ENCODE assay signal across 14 mouse cellular contexts in the genomic region with DNA sequence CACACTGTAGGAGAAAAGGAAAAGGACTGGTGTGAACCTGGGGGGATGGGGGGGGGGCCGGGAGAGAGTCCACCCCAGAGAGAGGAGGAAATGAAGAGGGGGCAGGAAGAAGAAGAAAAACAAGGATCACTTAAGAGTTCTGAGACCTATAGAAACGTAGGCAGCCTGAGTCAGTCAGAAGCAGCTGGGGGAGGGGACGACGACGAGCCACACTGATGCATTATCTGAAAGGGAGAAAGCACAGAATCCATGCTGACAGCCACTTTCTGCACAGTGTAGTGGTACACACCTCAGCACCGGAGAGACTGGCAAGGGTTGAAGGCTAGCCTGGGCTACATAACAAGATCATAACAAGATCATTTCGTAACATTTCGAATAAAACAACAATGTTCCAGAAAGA. TPM values are rescaled to one million over a fixed set of nuclear protein-coding genes. Genes with fewer than 3 reads are reported as not detected.
DNase-seq lines count a peak whose midpoint lies in the region; ATAC-seq and TF ChIP-seq lines count a peak whose summit lies in the region.
"Had no signal": no experiment of that assay in that cellular context is flagged by ENCODE, and none has a peak within 500 bp of the region (broad histone marks: within the 10 kb centered on the region; RNA-seq: fewer than 3 reads in every experiment).

No protein-coding gene starts in this region.

- ATAC-seq in embryonic facial prominence, embryonic 13.5 days (ENCODE audit: insufficient number of reproducible peaks, insufficient read depth, low FRiP score, low TSS enrichment, low read depth): no peak
- no peak for ATAC-seq in kidney, embryonic 15.5 days (replicated peaks; ENCODE audit: low FRiP score)
- 0 out of 2 replicates have a peak, but pooled peaks have one; percentile 30 for ATAC-seq in heart, postnatal 0 days (ENCODE audit: insufficient read depth, low read depth)
- ATAC-seq in liver, embryonic 16.5 days (ENCODE audit: low read depth): no peak
- ATAC-seq in forebrain, embryonic 12.5 days (ENCODE audit: low FRiP score): no peak
- ATAC-seq: forebrain, embryonic 15.5 days; Patski had no signal

- H3K4me3 ChIP-seq in embryonic facial prominence, embryonic 13.5 days: no peak overlapping the region
- H3K4me3 ChIP-seq in embryonic facial prominence, embryonic 10.5 days: no peak overlapping the region
- H3K4me3 ChIP-seq in kidney, embryonic 15.5 days (replicated peaks): no peak overlapping the region
- peak overlapping the region; percentile 18; the same call in 1 of the 2 replicates for H3K4me3 ChIP-seq in heart, postnatal 0 days (ENCODE audit: low read depth, low read length)
- peak overlapping the region; percentile 22; the same call in 1 of the 2 replicates for H3K4me3 ChIP-seq in liver, embryonic 16.5 days (ENCODE audit: low read depth, low read length)
- no peak overlapping the region for H3K4me3 ChIP-seq in forebrain, embryonic 12.5 days (replicated peaks)
- H3K4me3 ChIP-seq: forebrain, embryonic 15.5 days; hindbrain, embryonic 15.5 days had no signal

- TF ChIP-seq EP300 in heart, postnatal 0 days (IDR thresholded peaks at IDR 0.05; ENCODE audit: low read depth): no peak

- no peak overlapping the region for H3K9ac ChIP-seq in embryonic facial prominence, embryonic 13.5 days
- H3K9ac ChIP-seq in kidney, embryonic 15.5 days: no peak overlapping the region
- H3K9ac ChIP-seq in heart, postnatal 0 days (replicated peaks; ENCODE audit: low read depth, low read length): peak overlapping the region; percentile 30; the same call in 1 of the 2 replicates
- H3K9ac ChIP-seq in liver, embryonic 16.5 days (ENCODE audit: low read depth, low read length): peak overlapping the region; percentile 37; the same call in 1 of the 2 replicates
- H3K9ac ChIP-seq in forebrain, embryonic 12.5 days: no peak overlapping the region
- H3K9ac ChIP-seq: forebrain, embryonic 15.5 days; hindbrain, embryonic 15.5 days had no signal

- no peak overlapping the region; the same call in 1 of the 2 replicates for H3K4me2 ChIP-seq in embryonic facial prominence, embryonic 13.5 days
- H3K4me2 ChIP-seq in kidney, embryonic 15.5 days: 0 out of 2 replicates have a peak overlapping the region, but pooled peaks have one; percentile 9
- peak overlapping the region; percentile 48 for H3K4me2 ChIP-seq in heart, postnatal 0 days (ENCODE audit: low read depth, low read length)
- peak overlapping the region; percentile 47 for H3K4me2 ChIP-seq in liver, embryonic 16.5 days (ENCODE audit: low read depth, low read length)
- H3K4me2 ChIP-seq in forebrain, embryonic 12.5 days: no peak overlapping the region
- H3K4me2 ChIP-seq: forebrain, embryonic 15.5 days; hindbrain, embryonic 15.5 days had no signal

- 67% methylated on average over 8 of the region's 8 CpGs for WGBS in embryonic facial prominence, embryonic 13.5 days
- 67% methylated on average over 8 of the region's 8 CpGs for whole genome bisulfite sequencing in embryonic facial prominence, embryonic 10.5 days
- 62% methylated on average over 8 of the region's 8 CpGs for WGBS in kidney, embryonic 15.5 days
- WGBS in heart, postnatal 0 days: 28% methylated on average over 8 of the region's 8 CpGs
- WGBS in liver, embryonic 16.5 days (ENCODE audit: insufficient replicate concordance): 25% methylated on average over 8 of the region's 8 CpGs
- WGBS in forebrain, embryonic 12.5 days: 74% methylated on average over 8 of the region's 8 CpGs

- H3K36me3 ChIP-seq in embryonic facial prominence, embryonic 13.5 days: no peaks in the 10 kb centered on the region
- H3K36me3 ChIP-seq in embryonic facial prominence, embryonic 10.5 days (replicated peaks): no peaks in the 10 kb centered on the region
- 0 out of 2 replicates have a peak, but pooled peaks cover 11% of the 10 kb centered on the region for H3K36me3 ChIP-seq in kidney, embryonic 15.5 days
- H3K36me3 ChIP-seq in heart, postnatal 0 days (replicated peaks; ENCODE audit: control insufficient read depth, insufficient read depth, low read length): no peaks in the 10 kb centered on the region
- no peaks in the 10 kb centered on the region for H3K36me3 ChIP-seq in liver, embryonic 16.5 days (ENCODE audit: control insufficient read depth, insufficient read depth)
- no peaks in the 10 kb centered on the region for H3K36me3 ChIP-seq in forebrain, embryonic 12.5 days (replicated peaks)
- H3K36me3 ChIP-seq: forebrain, embryonic 15.5 days; hindbrain, embryonic 15.5 days had no signal

- DNase-seq in embryonic facial prominence, embryonic 10.5 days (ENCODE audit: low spot score): no peak
- no peak for DNase-seq in kidney, adult 18-20 months
- DNase-seq in heart, postnatal 0 days (ENCODE audit: low spot score): no peak
- DNase-seq in adrenal gland, adult 2 months: no peak
- DNase-seq: cerebellum, postnatal 10 days; gastrocnemius, postnatal 14 days; kidney, postnatal 4 days had no signal

- TF ChIP-seq CTCF in heart, postnatal 0 days (IDR thresholded peaks at IDR 0.05; ENCODE audit: low read depth): no peak

- no peaks in the 10 kb centered on the region for H3K9me3 ChIP-seq in embryonic facial prominence, embryonic 13.5 days
- no peaks in the 10 kb centered on the region for H3K9me3 ChIP-seq in embryonic facial prominence, embryonic 10.5 days
- no peaks in the 10 kb centered on the region for H3K9me3 ChIP-seq in kidney, embryonic 15.5 days (replicated peaks)
- H3K9me3 ChIP-seq in heart, postnatal 0 days (replicated peaks; ENCODE audit: control insufficient read depth, low read length): no peaks in the 10 kb centered on the region
- no peaks in the 10 kb centered on the region for H3K9me3 ChIP-seq in liver, embryonic 16.5 days (replicated peaks; ENCODE audit: control insufficient read depth, low read length)
- no peaks in the 10 kb centered on the region for H3K9me3 ChIP-seq in forebrain, embryonic 12.5 days
- H3K9me3 ChIP-seq: forebrain, embryonic 15.5 days; hindbrain, embryonic 15.5 days had no signal

- no peaks in the 10 kb centered on the region for H3K4me1 ChIP-seq in embryonic facial prominence, embryonic 13.5 days
- peaks cover 11% of the 10 kb centered on the region for H3K4me1 ChIP-seq in embryonic facial prominence, embryonic 10.5 days
- H3K4me1 ChIP-seq in kidney, embryonic 15.5 days: no peaks in the 10 kb centered on the region
- no peaks in the 10 kb centered on the region for H3K4me1 ChIP-seq in heart, postnatal 0 days (ENCODE audit: control insufficient read depth, insufficient read depth)
- peaks cover 7% of the 10 kb centered on the region for H3K4me1 ChIP-seq in liver, embryonic 16.5 days (ENCODE audit: control insufficient read depth, low read depth, low read length)
- no peaks in the 10 kb centered on the region for H3K4me1 ChIP-seq in forebrain, embryonic 12.5 days
- H3K4me1 ChIP-seq: forebrain, embryonic 15.5 days; hindbrain, embryonic 15.5 days had no signal

- no peaks in the 10 kb centered on the region for H3K27me3 ChIP-seq in embryonic facial prominence, embryonic 13.5 days
- no peaks in the 10 kb centered on the region for H3K27me3 ChIP-seq in embryonic facial prominence, embryonic 10.5 days (replicated peaks; ENCODE audit: low read depth, poor library complexity, severe bottlenecking)
- no peaks in the 10 kb centered on the region for H3K27me3 ChIP-seq in kidney, embryonic 15.5 days
- no peaks in the 10 kb centered on the region for H3K27me3 ChIP-seq in heart, postnatal 0 days (ENCODE audit: control insufficient read depth, insufficient read depth, low read length)
- no peaks in the 10 kb centered on the region for H3K27me3 ChIP-seq in liver, embryonic 16.5 days (ENCODE audit: control insufficient read depth, insufficient read depth, low read depth, low read length)
- no peaks in the 10 kb centered on the region for H3K27me3 ChIP-seq in forebrain, embryonic 12.5 days
- H3K27me3 ChIP-seq: forebrain, embryonic 15.5 days; hindbrain, embryonic 15.5 days; Patski had no signal

- 0 out of 2 replicates have a peak overlapping the region, but pooled peaks have one; percentile 4 for H3K27ac ChIP-seq in embryonic facial prominence, embryonic 13.5 days
- H3K27ac ChIP-seq in embryonic facial prominence, embryonic 10.5 days (replicated peaks): no peak overlapping the region
- no peak overlapping the region for H3K27ac ChIP-seq in kidney, embryonic 15.5 days
- peak overlapping the region; percentile 68 for H3K27ac ChIP-seq in heart, postnatal 0 days (ENCODE audit: low read depth)
- H3K27ac ChIP-seq in liver, embryonic 16.5 days (ENCODE audit: low read length): 0 out of 2 replicates have a peak overlapping the region, but pooled peaks have one; percentile 0
- H3K27ac ChIP-seq in forebrain, embryonic 12.5 days: no peak overlapping the region
- H3K27ac ChIP-seq: forebrain, embryonic 15.5 days; hindbrain, embryonic 15.5 days had no signal

RNA-seq across cellular contexts. Expression of a gene that starts 15.7 kb away (rescaled TPM):
- 5.6 TPM in 2 replicates for polyA plus RNA-seq in embryonic facial prominence, embryonic 13.5 days (2015; fragmentation: Nextera tagmentation; extraction: Ambion mirVana)
- 6.0 and 6.2 TPM in 2 replicates for polyA plus RNA-seq in embryonic facial prominence, embryonic 10.5 days (2016; fragmentation: Nextera tagmentation; extraction: Ambion mirVana)
- polyA plus RNA-seq in kidney, embryonic 15.5 days (2015; fragmentation: Nextera tagmentation; extraction: Ambion mirVana): 14.0 and 15.3 TPM in 2 replicates
- 2.2 and 2.6 TPM in 2 replicates for total RNA-seq in heart, postnatal 0 days (2014; rRNA removed; ENCODE audit: low replicate concordance)
- polyA plus RNA-seq in heart, postnatal 0 days (2015; fragmentation: Nextera tagmentation; extraction: Ambion mirVana): 1.7 and 1.9 TPM in 2 replicates
- 9.6 and 10.5 TPM in 2 replicates for polyA plus RNA-seq in liver, embryonic 16.5 days (2015; fragmentation: Nextera tagmentation; extraction: Ambion mirVana)
- polyA plus RNA-seq in forebrain, embryonic 12.5 days (2016; fragmentation: Nextera tagmentation; extraction: Ambion mirVana): 2.0 and 2.5 TPM in 2 replicates
- under 1 TPM; 0.32 to 0.55 TPM for total RNA-seq in adrenal gland, adult 2 months (2021)
- polyA plus RNA-seq in adrenal gland, adult 2 months (2012; rRNA removed): 0.25 and 0.30 TPM in 2 replicates

RNA-seq across cellular contexts. Expression of a gene that starts 48.5 kb away (rescaled TPM):
- polyA plus RNA-seq in embryonic facial prominence, embryonic 13.5 days (2015; fragmentation: Nextera tagmentation; extraction: Ambion mirVana): 7.8 and 11.1 TPM in 2 replicates
- polyA plus RNA-seq in embryonic facial prominence, embryonic 10.5 days (2016; fragmentation: Nextera tagmentation; extraction: Ambion mirVana): 6.2 and 6.5 TPM in 2 replicates
- polyA plus RNA-seq in kidney, embryonic 15.5 days (2015; fragmentation: Nextera tagmentation; extraction: Ambion mirVana): 26.1 and 27.4 TPM in 2 replicates
- total RNA-seq in heart, postnatal 0 days (2014; rRNA removed; ENCODE audit: low replicate concordance): 2.0 and 6.1 TPM in 2 replicates
- polyA plus RNA-seq in heart, postnatal 0 days (2015; fragmentation: Nextera tagmentation; extraction: Ambion mirVana): 1.6 and 1.7 TPM in 2 replicates
- 12.9 and 15.1 TPM in 2 replicates for polyA plus RNA-seq in liver, embryonic 16.5 days (2015; fragmentation: Nextera tagmentation; extraction: Ambion mirVana)
- polyA plus RNA-seq in forebrain, embryonic 12.5 days (2016; fragmentation: Nextera tagmentation; extraction: Ambion mirVana): 2.9 and 3.4 TPM in 2 replicates
- 10 to 100 TPM in 1 of 2 experiments, 1 to 10 TPM in 1; 5.7 to 23.9 TPM for total RNA-seq in adrenal gland, adult 2 months (2021)
- polyA plus RNA-seq in adrenal gland, adult 2 months (2012; rRNA removed): 0.32 and 0.49 TPM in 2 replicates

RNA-seq across cellular contexts. Expression of a gene that starts 49.7 kb away (rescaled TPM):
- polyA plus RNA-seq in embryonic facial prominence, embryonic 13.5 days (2015; fragmentation: Nextera tagmentation; extraction: Ambion mirVana): 295 and 310 TPM in 2 replicates
- 365 and 367 TPM in 2 replicates for polyA plus RNA-seq in embryonic facial prominence, embryonic 10.5 days (2016; fragmentation: Nextera tagmentation; extraction: Ambion mirVana)
- 268 and 298 TPM in 2 replicates for polyA plus RNA-seq in kidney, embryonic 15.5 days (2015; fragmentation: Nextera tagmentation; extraction: Ambion mirVana)
- total RNA-seq in heart, postnatal 0 days (2014; rRNA removed; ENCODE audit: low replicate concordance): 122 and 149 TPM in 2 replicates
- 212 and 219 TPM in 2 replicates for polyA plus RNA-seq in heart, postnatal 0 days (2015; fragmentation: Nextera tagmentation; extraction: Ambion mirVana)
- 121 and 134 TPM in 2 replicates for polyA plus RNA-seq in liver, embryonic 16.5 days (2015; fragmentation: Nextera tagmentation; extraction: Ambion mirVana)
- polyA plus RNA-seq in forebrain, embryonic 12.5 days (2016; fragmentation: Nextera tagmentation; extraction: Ambion mirVana): 313 and 315 TPM in 2 replicates
- total RNA-seq in adrenal gland, adult 2 months (2021): 10 to 100 TPM; 70.3 to 79.1 TPM
- 7.5 and 10.1 TPM in 2 replicates for polyA plus RNA-seq in adrenal gland, adult 2 months (2012; rRNA removed)

RNA-seq across cellular contexts. Expression of a gene that starts 49.8 kb away (rescaled TPM):
- polyA plus RNA-seq in embryonic facial prominence, embryonic 13.5 days (2015; fragmentation: Nextera tagmentation; extraction: Ambion mirVana): 23.6 and 24.2 TPM in 2 replicates
- polyA plus RNA-seq in embryonic facial prominence, embryonic 10.5 days (2016; fragmentation: Nextera tagmentation; extraction: Ambion mirVana): 23.4 and 23.8 TPM in 2 replicates
- polyA plus RNA-seq in kidney, embryonic 15.5 days (2015; fragmentation: Nextera tagmentation; extraction: Ambion mirVana): 21.0 and 24.0 TPM in 2 replicates
- total RNA-seq in heart, postnatal 0 days (2014; rRNA removed; ENCODE audit: low replicate concordance): 19.9 and 20.7 TPM in 2 replicates
- 21.8 and 22.3 TPM in 2 replicates for polyA plus RNA-seq in heart, postnatal 0 days (2015; fragmentation: Nextera tagmentation; extraction: Ambion mirVana)
- polyA plus RNA-seq in liver, embryonic 16.5 days (2015; fragmentation: Nextera tagmentation; extraction: Ambion mirVana): 11.4 and 12.5 TPM in 2 replicates
- polyA plus RNA-seq in forebrain, embryonic 12.5 days (2016; fragmentation: Nextera tagmentation; extraction: Ambion mirVana): 24.6 and 24.7 TPM in 2 replicates
- total RNA-seq in adrenal gland, adult 2 months (2021): 10 to 100 TPM; 20.5 to 23.0 TPM
- 1.7 and 2.0 TPM in 2 replicates for polyA plus RNA-seq in adrenal gland, adult 2 months (2012; rRNA removed)

RNA-seq across cellular contexts. Expression of a gene that starts 50.3 kb away (rescaled TPM):
- polyA plus RNA-seq in embryonic facial prominence, embryonic 13.5 days (2015; fragmentation: Nextera tagmentation; extraction: Ambion mirVana): 12.7 and 21.4 TPM in 2 replicates
- polyA plus RNA-seq in embryonic facial prominence, embryonic 10.5 days (2016; fragmentation: Nextera tagmentation; extraction: Ambion mirVana): 20.0 and 23.1 TPM in 2 replicates
- polyA plus RNA-seq in kidney, embryonic 15.5 days (2015; fragmentation: Nextera tagmentation; extraction: Ambion mirVana): 13.7 and 13.9 TPM in 2 replicates
- 1.8 TPM in 1 of 2 replicates, not detected in the other for total RNA-seq in heart, postnatal 0 days (2014; rRNA removed; ENCODE audit: low replicate concordance)
- 7.9 and 10.5 TPM in 2 replicates for polyA plus RNA-seq in heart, postnatal 0 days (2015; fragmentation: Nextera tagmentation; extraction: Ambion mirVana)
- 12.2 and 13.3 TPM in 2 replicates for polyA plus RNA-seq in liver, embryonic 16.5 days (2015; fragmentation: Nextera tagmentation; extraction: Ambion mirVana)
- polyA plus RNA-seq in forebrain, embryonic 12.5 days (2016; fragmentation: Nextera tagmentation; extraction: Ambion mirVana): 24.0 and 29.3 TPM in 2 replicates
- 10 to 100 TPM; 12.2 to 16.6 TPM for total RNA-seq in adrenal gland, adult 2 months (2021)
- 0.26 TPM in 1 of 2 replicates, not detected in the other for polyA plus RNA-seq in adrenal gland, adult 2 months (2012; rRNA removed)

Comparison
In these comparisons a context has a peak if more than half of its experiments do, and no peak if none do; other contexts are left out.
1. H3K27ac ChIP-seq: peak in embryonic facial prominence, embryonic 13.5 days (single experiment), heart, postnatal 0 days (single experiment) and liver, embryonic 16.5 days (single experiment); none in embryonic facial prominence, embryonic 10.5 days (single experiment), kidney, embryonic 15.5 days (single experiment) and forebrain, embryonic 12.5 days (single experiment).
2. H3K4me2 ChIP-seq: peak in kidney, embryonic 15.5 days (single experiment), heart, postnatal 0 days (single experiment) and liver, embryonic 16.5 days (single experiment); none in embryonic facial prominence, embryonic 13.5 days (single experiment) and forebrain, embryonic 12.5 days (single experiment).
3. H3K4me3 ChIP-seq: peak in heart, postnatal 0 days (single experiment) and liver, embryonic 16.5 days (single experiment); none in embryonic facial prominence, embryonic 13.5 days (single experiment), embryonic facial prominence, embryonic 10.5 days (single experiment), kidney, embryonic 15.5 days (single experiment) and forebrain, embryonic 12.5 days (single experiment).
4. H3K9ac ChIP-seq: peak in heart, postnatal 0 days (single experiment) and liver, embryonic 16.5 days (single experiment); none in embryonic facial prominence, embryonic 13.5 days (single experiment), kidney, embryonic 15.5 days (single experiment) and forebrain, embryonic 12.5 days (single experiment).
5. RNA of a gene that starts 49.7 kb away (polyA plus RNA-seq): 365 to 367 TPM in embryonic facial prominence, embryonic 10.5 days, 313 to 315 TPM in forebrain, embryonic 12.5 days, 295 to 310 TPM in embryonic facial prominence, embryonic 13.5 days, 268 to 298 TPM in kidney, embryonic 15.5 days, 212 to 219 TPM in heart, postnatal 0 days and 121 to 134 TPM in liver, embryonic 16.5 days; 7.5 to 10.1 TPM in adrenal gland, adult 2 months; every median in the first group is over 10 times any median in the second.